Mouse (Mus musculus) T-helper 17 cell (primary cell): ENCODE data around the gene Rufy2.

Source experiments
- in situ Hi-C, 2 experiments: fragments of 300-600 bp; cut with MboI, MseI; formaldehyde crosslinking; loops; 1 replicate in 1 of 2; 2 replicates in 1 of 2; pipeline ENCODE4 v1.15.1; 2025; ENCODE audit warnings: high pct_unique_total_duplicates in 2 of 2

Rufy2 gene

GRCm38 (mm10) chr10:63013476-63013875 lies 33.5 kb downstream of the Rufy2 start:
- in situ Hi-C loops: loop anchor here in 1 of 2 experiments (5.0 kb wide), 1 partner anchor 61 kb away; no protein-coding TSS in a partner anchor

GRCm38 (mm10) chr10:63014168-63014567 lies 34.1 kb downstream of the Rufy2 start:
- in situ Hi-C loops: loop anchor here in 1 of 2 experiments (5.0 kb wide), 1 partner anchor 62 kb away; no protein-coding TSS in a partner anchor

GRCm38 (mm10) chr10:63019304-63019703 lies 39.3 kb downstream of the Rufy2 start:
- in situ Hi-C loops: no loop called here

- in situ Hi-C loops: loop anchor here in 1 of 2 experiments (5.0 kb wide), 1 partner anchor 39 kb away; the partner anchor contains the start of gene Rufy2
These were observed 41.7 kb downstream of the Rufy2 start for GRCm38 (mm10) chr10:63021702-63022101.

- in situ Hi-C loops: loop anchor here in 1 of 2 experiments (5.0 kb wide), 1 partner anchor 40 kb away; the partner anchor contains the start of gene Rufy2
These were observed 42.6 kb downstream of the Rufy2 start for GRCm38 (mm10) chr10:63022541-63023120.

GRCm38 (mm10) chr10:63023121-63023748 lies 43.2 kb downstream of the Rufy2 start:
- in situ Hi-C loops: loop anchor here in 1 of 2 experiments (5.0 kb wide), 1 partner anchor 41 kb away; the partner anchor contains the start of gene Rufy2

GRCm38 (mm10) chr10:63023749-63024579 lies 43.9 kb downstream of the Rufy2 start, which contains the start of the genes Hnrnph3 and Pbld2:
Hnrnph3 (minus strand) TSS chr10:63024217.
Pbld2 (plus strand) TSS chr10:63024315.
- in situ Hi-C loops: loop anchor here in 1 of 2 experiments (5.0 kb wide), 1 partner anchor 42 kb away; the partner anchor contains the start of gene Rufy2

GRCm38 (mm10) chr10:63024580-63024910 lies 44.5 kb downstream of the Rufy2 start:
- in situ Hi-C loops: loop anchor here in 1 of 2 experiments (5.0 kb wide), 1 partner anchor 42 kb away; the partner anchor contains the start of gene Rufy2

- in situ Hi-C loops: no loop called here
These were observed 45.0 kb downstream of the Rufy2 start for GRCm38 (mm10) chr10:63025016-63025415.

GRCm38 (mm10) chr10:63025491-63026011 lies 45.5 kb downstream of the Rufy2 start:
- in situ Hi-C loops: no loop called here

GRCm38 (mm10) chr10:63026156-63026794 lies 46.3 kb downstream of the Rufy2 start:
- in situ Hi-C loops: no loop called here

GRCm38 (mm10) chr10:63026795-63027160 lies 46.8 kb downstream of the Rufy2 start:
- in situ Hi-C loops: no loop called here

GRCm38 (mm10) chr10:63027376-63028161 lies 47.5 kb downstream of the Rufy2 start:
- in situ Hi-C loops: no loop called here

GRCm38 (mm10) chr10:63028396-63028795 lies 48.4 kb downstream of the Rufy2 start:
- in situ Hi-C loops: no loop called here

GRCm38 (mm10) chr10:63032267-63032666 lies 52.2 kb downstream of the Rufy2 start:
- in situ Hi-C loops: no loop called here

GRCm38 (mm10) chr10:63032956-63033355 lies 52.9 kb downstream of the Rufy2 start:
- in situ Hi-C loops: no loop called here

GRCm38 (mm10) chr10:63038571-63039320 lies 58.7 kb downstream of the Rufy2 start:
- in situ Hi-C loops: no loop called here

- in situ Hi-C loops: no loop called here
These were observed 60.0 kb downstream of the Rufy2 start for GRCm38 (mm10) chr10:63039867-63040628.

GRCm38 (mm10) chr10:63043154-63043553 lies 63.1 kb downstream of the Rufy2 start:
- in situ Hi-C loops: no loop called here
